Mouse (Mus musculus): ENCODE measurements around the gene Mettl7a1.
"Not testable (repeated sequence)": the region's sequence is repeated elsewhere in the genome, so short reads cannot be mapped to it uniquely, and the experiment has no call there.

- not testable (repeated sequence) for TF ChIP-seq GATA1 (IDR thresholded peaks at IDR 0.05; ENCODE audit: borderline replicate concordance, low read length); FLI1 (IDR thresholded peaks at IDR 0.05; ENCODE audit: low read length)
Observed at GRCm38 (mm10) chr15:100270609-100271008, 33.3 kb upstream of the Mettl7a1 start.
